Mouse (Mus musculus) lung, postnatal 0 days (tissue): ENCODE measurements at regions not wholly inside any gene's neighbourhood (a gene's known extent, or its start where the extent isn't known, plus 50 kb on each side); places are given as distances from the start of the nearest gene placed in this dataset.

Source experiments
- CTCF ChIP-seq: IDR thresholded peaks from 2 replicates; pipeline ENCODE4 v1.5.1; 2016; ENCODE audit warnings: antibody characterized with exemption, mild to moderate bottlenecking
- EP300 ChIP-seq: IDR thresholded peaks from 2 replicates; pipeline ENCODE4 v1.6.1; 2016; ENCODE audit warnings: antibody characterized with exemption, mild to moderate bottlenecking, control low read depth

GRCm38 (mm10) chr6:100975835-100976234, 142.4 kb downstream of the Ppp4r2 start:
- TF ChIP-seq CTCF: no peak
- TF ChIP-seq EP300: no peak
